Mouse (Mus musculus) embryo, embryonic 9.5 days (tissue): Measurements from ENCODE around the gene Slc2a4.

Experiments
- DNase-seq: peaks from one replicate; pipeline ENCODE4 v3.0.0-alpha.2; 2017; ENCODE audit errors: extremely low spot score

The Slc2a4 gene

GRCm38 (mm10) chr11:69901993-69902392, 46.0 kb downstream of the Slc2a4 start:
- DNase-seq: no peak

GRCm38 (mm10) chr11:69901406-69901846, 46.6 kb downstream of the Slc2a4 start:
- DNase-seq: peak; percentile 92

- peak; percentile 94 for DNase-seq
Observed at GRCm38 (mm10) chr11:69900471-69901405, 47.2 kb downstream of the Slc2a4 start, which contains the start of the genes 2810408A11Rik and Neurl4. Gene 2810408A11Rik (minus strand): TSS chr11:69900987. Gene Neurl4 (plus strand): TSS chr11:69901072.

GRCm38 (mm10) chr11:69899870-69900269, 48.1 kb downstream of the Slc2a4 start:
- no peak for DNase-seq

- no peak for DNase-seq
Observed at GRCm38 (mm10) chr11:69895291-69895690, 52.7 kb downstream of the Slc2a4 start, which contains the start of gene Acap1. Gene Acap1 (minus strand): TSS chr11:69895539.

GRCm38 (mm10) chr11:69894671-69895070, 53.3 kb downstream of the Slc2a4 start:
- DNase-seq: no peak
